Mouse (Mus musculus) myocyte (in vitro differentiated cells): ENCODE measurements at regions not wholly inside any gene's neighbourhood (a gene's known extent, or its start where the extent isn't known, plus 50 kb on each side); places are given as distances from the start of the nearest gene placed in this dataset.

Experiments
- H3K27me3 ChIP-seq: one replicate; pipeline ENCODE4 v1.6.1; 2011; ENCODE audit not compliant: control insufficient read depth, insufficient read depth, insufficient read length
- H3K36me3 ChIP-seq: one replicate; pipeline ENCODE4 v1.6.1; 2011; ENCODE audit not compliant: control insufficient read depth, insufficient read depth
- H3K4me2 ChIP-seq: one replicate; pipeline ENCODE4 v1.6.1; 2011; ENCODE audit warnings: low read depth, control low read depth
- H3K4me3 ChIP-seq: one replicate; pipeline ENCODE4 v1.5.1; 2011; ENCODE audit warnings: mild to moderate bottlenecking, control low read depth, moderate library complexity
- H3K79me2 ChIP-seq: one replicate; pipeline ENCODE4 v1.6.1; 2011; ENCODE audit not compliant: control insufficient read depth, insufficient read depth
- H3ac ChIP-seq: one replicate; pipeline ENCODE4 v1.6.1; 2011; ENCODE audit not compliant: control insufficient read depth, insufficient read length
- CEBPB ChIP-seq: IDR thresholded peaks from 2 replicates; pipeline ENCODE4 v1.6.1; 2011; ENCODE audit warnings: mild to moderate bottlenecking, moderate library complexity; ENCODE audit not compliant: poor library complexity, insufficient read depth, severe bottlenecking
- E2F4 ChIP-seq: IDR thresholded peaks from one replicate; pipeline ENCODE4 v1.6.1; 2011; ENCODE audit warnings: mild to moderate bottlenecking, control low read depth, moderate library complexity; ENCODE audit not compliant: insufficient read depth
- MAX ChIP-seq: IDR thresholded peaks from one replicate; pipeline ENCODE4 v1.6.1; 2011; ENCODE audit warnings: low read depth, mild to moderate bottlenecking, control low read depth
- MYOD1 ChIP-seq, 3 experiments: IDR thresholded peaks; one replicate each; pipeline ENCODE4 v1.6.1; 2011; ENCODE audit warnings: control low read depth in 2 of 3, low read depth in 2 of 3, mild to moderate bottlenecking in 2 of 3, moderate library complexity in 1 of 3; ENCODE audit not compliant: insufficient read length in 2 of 3, control insufficient read depth in 1 of 3
- MYOG ChIP-seq, 3 experiments: IDR thresholded peaks; one replicate each; pipeline ENCODE4 v1.6.1; 2011; ENCODE audit warnings: control low read depth in 2 of 3, low read depth in 2 of 3, mild to moderate bottlenecking in 2 of 3; ENCODE audit not compliant: insufficient read length in 2 of 3, control insufficient read depth in 1 of 3, insufficient read depth in 1 of 3
- POLR2A ChIP-seq: IDR thresholded peaks from one replicate; pipeline ENCODE4 v1.6.1; 2011; ENCODE audit warnings: low read depth, mild to moderate bottlenecking, control low read depth, moderate library complexity; ENCODE audit not compliant: insufficient read length
- POLR2AphosphoS2 ChIP-seq: IDR thresholded peaks from one replicate; pipeline ENCODE4 v1.6.1; 2011; ENCODE audit warnings: low read depth, control low read depth; ENCODE audit not compliant: insufficient read length
- REST ChIP-seq: IDR thresholded peaks from one replicate; pipeline ENCODE4 v1.6.1; 2011; ENCODE audit warnings: mild to moderate bottlenecking, control low read depth, moderate library complexity; ENCODE audit not compliant: insufficient read depth, insufficient read length
- SRF ChIP-seq: IDR thresholded peaks from one replicate; pipeline ENCODE4 v1.6.1; 2011; ENCODE audit warnings: low read depth; ENCODE audit not compliant: control insufficient read depth, insufficient read length
- TCF12 ChIP-seq: IDR thresholded peaks from one replicate; pipeline ENCODE4 v1.6.1; 2011; ENCODE audit warnings: mild to moderate bottlenecking, control low read depth; ENCODE audit not compliant: poor library complexity, insufficient read depth, severe bottlenecking
- TCF3 ChIP-seq: IDR thresholded peaks from one replicate; pipeline ENCODE4 v1.6.1; 2011; ENCODE audit warnings: low read depth, control low read depth; ENCODE audit not compliant: insufficient read length
- USF1 ChIP-seq: IDR thresholded peaks from one replicate; pipeline ENCODE4 v1.6.1; 2011; ENCODE audit warnings: low read depth, mild to moderate bottlenecking, control low read depth, moderate library complexity

GRCm38 (mm10) chr6:11647651-11648050, 259.6 kb downstream of the Ndufa4 start:
- H3ac ChIP-seq, result no peak overlapping the region
- no peaks in the 10 kb centered on the region for H3K36me3 ChIP-seq
- TF ChIP-seq POLR2AphosphoS2 (no peak), REST (no peak), USF1 (no peak), POLR2A (no peak)
- no peak overlapping the region for H3K4me2 ChIP-seq
- no peaks in the 10 kb centered on the region for H3K79me2 ChIP-seq
- no peak overlapping the region for H3K4me3 ChIP-seq
- no peaks in the 10 kb centered on the region for H3K27me3 ChIP-seq

- TF ChIP-seq TCF12 (no peak), SRF (no peak), MAX (no peak), USF1 (no peak), CEBPB (no peak), MYOD1 (IDR thresholded peaks at IDR 0.05; ENCODE audit: control insufficient read depth in 1 of 3, insufficient read length in 2 of 3, low read depth in 2 of 3) (no peak), E2F4 (no peak), POLR2A (no peak), TCF3 (no peak), MYOG (IDR thresholded peaks at IDR 0.05; ENCODE audit: control insufficient read depth in 1 of 3, insufficient read depth in 1 of 3, insufficient read length in 2 of 3, low read depth in 2 of 3) (no peak), POLR2AphosphoS2 (no peak), REST (no peak)
- H3ac ChIP-seq, result no peak overlapping the region
- H3K36me3 ChIP-seq, result no peaks in the 10 kb centered on the region
- no peak overlapping the region for H3K4me3 ChIP-seq
- H3K4me2 ChIP-seq, result no peak overlapping the region
- H3K27me3 ChIP-seq, result no peaks in the 10 kb centered on the region
- no peaks in the 10 kb centered on the region for H3K79me2 ChIP-seq
These were observed 294.0 kb downstream of the Ndufa4 start for GRCm38 (mm10) chr6:11613331-11613730.

GRCm38 (mm10) chr6:11608214-11608613, 299.1 kb downstream of the Ndufa4 start:
- H3K4me3 ChIP-seq, result no peak overlapping the region
- no peaks in the 10 kb centered on the region for H3K36me3 ChIP-seq
- H3K79me2 ChIP-seq, result no peaks in the 10 kb centered on the region
- no peak for TF ChIP-seq MYOD1 (IDR thresholded peaks at IDR 0.05; ENCODE audit: control insufficient read depth in 1 of 3, insufficient read length in 2 of 3, low read depth in 2 of 3)
- TF ChIP-seq MAX, result no peak
- no peak overlapping the region for H3K4me2 ChIP-seq
- no peak overlapping the region for H3ac ChIP-seq
- H3K27me3 ChIP-seq, result no peaks in the 10 kb centered on the region

DNA sequence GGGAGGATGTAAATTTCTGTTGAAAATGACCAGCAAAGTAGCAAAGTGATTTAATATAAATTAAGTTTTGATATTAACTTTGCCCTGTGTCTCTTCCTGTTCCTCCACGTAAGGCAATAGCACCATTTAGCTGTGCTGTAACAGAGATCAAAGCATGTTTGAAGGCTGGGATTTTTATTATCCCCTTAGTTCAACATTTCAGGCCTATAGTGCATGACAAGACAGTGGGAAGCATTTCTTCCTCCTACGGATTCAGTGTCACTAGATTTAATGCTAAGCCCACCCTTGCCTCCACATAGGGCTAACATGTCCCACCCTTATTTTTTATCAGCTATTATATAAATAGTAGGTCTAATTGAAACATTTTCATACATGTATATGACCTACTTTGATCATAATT, 299.6 kb downstream of the Ndufa4 start:
- TF ChIP-seq REST (no peak), SRF (no peak), TCF3 (no peak), USF1 (no peak), MYOG (IDR thresholded peaks at IDR 0.05; ENCODE audit: control insufficient read depth in 1 of 3, insufficient read depth in 1 of 3, insufficient read length in 2 of 3, low read depth in 2 of 3) (no peak), TCF12 (no peak)
- Histone ChIP-seq H3K4me2 (no peak overlapping the region), H3K36me3 (no peaks in the 10 kb centered on the region), H3K4me3 (no peak overlapping the region), H3ac (no peak overlapping the region), H3K79me2 (no peaks in the 10 kb centered on the region), H3K27me3 (no peaks in the 10 kb centered on the region)

GRCm38 (mm10) chr6:11606055-11606454, 301.2 kb downstream of the Ndufa4 start:
- Histone ChIP-seq H3K79me2 (no peaks in the 10 kb centered on the region), H3ac (no peak overlapping the region), H3K27me3 (no peaks in the 10 kb centered on the region), H3K4me2 (no peak overlapping the region), H3K36me3 (no peaks in the 10 kb centered on the region), H3K4me3 (no peak overlapping the region)
- TF ChIP-seq POLR2AphosphoS2, result no peak
- TF ChIP-seq SRF, result no peak
- TF ChIP-seq TCF3, result no peak
- TF ChIP-seq MYOG (IDR thresholded peaks at IDR 0.05; ENCODE audit: control insufficient read depth in 1 of 3, insufficient read depth in 1 of 3, insufficient read length in 2 of 3, low read depth in 2 of 3), result no peak
- TF ChIP-seq POLR2A, result no peak
- TF ChIP-seq E2F4, result no peak
- no peak for TF ChIP-seq USF1
- no peak for TF ChIP-seq REST

DNA sequence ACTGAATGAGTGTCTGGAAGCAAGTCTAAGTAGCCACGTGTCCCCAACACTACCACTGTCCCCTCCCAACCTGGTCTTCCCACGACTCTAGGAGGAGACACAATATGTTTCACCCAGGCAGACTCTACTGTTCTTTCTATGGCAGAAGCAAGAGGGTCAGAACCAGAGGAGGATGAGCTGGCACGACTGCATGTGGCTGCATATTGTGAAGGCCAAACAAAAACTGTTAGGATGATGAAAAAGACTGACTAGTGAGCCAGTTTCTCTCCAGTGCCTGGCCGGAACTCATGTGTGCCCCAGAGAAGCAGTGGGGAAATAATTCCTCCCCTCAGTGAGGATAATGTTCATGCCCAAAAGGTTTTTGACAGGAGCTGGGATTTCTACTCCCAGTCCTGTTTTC, 301.8 kb downstream of the Ndufa4 start:
- H3K4me3 ChIP-seq, result no peak overlapping the region
- no peaks in the 10 kb centered on the region for H3K27me3 ChIP-seq
- TF ChIP-seq E2F4 (no peak), REST (no peak), CEBPB (no peak), POLR2AphosphoS2 (no peak), MAX (no peak), MYOG (IDR thresholded peaks at IDR 0.05; ENCODE audit: control insufficient read depth in 1 of 3, insufficient read depth in 1 of 3, insufficient read length in 2 of 3, low read depth in 2 of 3) (no peak), TCF3 (no peak), USF1 (no peak), MYOD1 (IDR thresholded peaks at IDR 0.05; ENCODE audit: control insufficient read depth in 1 of 3, insufficient read length in 2 of 3, low read depth in 2 of 3) (no peak), TCF12 (no peak), POLR2A (no peak), SRF (no peak)
- H3K79me2 ChIP-seq, result no peaks in the 10 kb centered on the region
- no peak overlapping the region for H3K4me2 ChIP-seq
- H3K36me3 ChIP-seq, result no peaks in the 10 kb centered on the region
- H3ac ChIP-seq, result no peak overlapping the region
